Mouse (Mus musculus) forebrain, embryonic 11.5 days (tissue): Measurements from ENCODE around the gene Slc22a14. TPM values are rescaled to one million over a fixed set of nuclear protein-coding genes. Genes with fewer than 3 reads are reported as not detected.

ENCODE experiments used
- ATAC-seq: fragments of 200-750 bp; cut with Nextera tagmentation; replicated peaks from 2 replicates; pipeline ENCODE4 v1.8.0; 2017; ENCODE audit warnings: moderate TSS enrichment; ENCODE audit not compliant: low FRiP score
- DNase-seq: peaks from one replicate; pipeline ENCODE4 v3.0.0-alpha.2; 2017; ENCODE audit warnings: low spot score
- H3K27ac ChIP-seq: fragments of 300-500 bp; sonication (generic); 2 replicates; pipeline ENCODE4 v1.5.1; 2014; ENCODE audit warnings: low read depth, low read length
- H3K27me3 ChIP-seq: fragments of 300-500 bp; sonication (generic); 2 replicates; pipeline ENCODE4 v1.6.1; 2014; ENCODE audit warnings: mild to moderate bottlenecking, low read length, mixed read lengths; ENCODE audit not compliant: control insufficient read depth, insufficient read depth
- H3K36me3 ChIP-seq: fragments of 300-500 bp; sonication (generic); 2 replicates; pipeline ENCODE4 v1.6.1; 2014; ENCODE audit warnings: mild to moderate bottlenecking, low read length, moderate library complexity, mixed read lengths; ENCODE audit not compliant: control insufficient read depth, insufficient read depth
- H3K4me1 ChIP-seq: fragments of 300-500 bp; sonication (generic); replicated peaks from 2 replicates; pipeline ENCODE4 v1.6.1; 2014; ENCODE audit warnings: low read length, mixed read lengths; ENCODE audit not compliant: control insufficient read depth, insufficient read depth
- H3K4me2 ChIP-seq: fragments of 300-500 bp; sonication (generic); 2 replicates; pipeline ENCODE4 v1.6.1; 2014; ENCODE audit warnings: low read depth, mild to moderate bottlenecking, low read length, moderate library complexity, mixed read lengths; ENCODE audit not compliant: severe bottlenecking
- H3K4me3 ChIP-seq: fragments of 300-500 bp; sonication (generic); 2 replicates; pipeline ENCODE4 v1.5.1; 2014; ENCODE audit warnings: low read depth, low read length
- H3K9ac ChIP-seq: fragments of 300-500 bp; sonication (generic); 2 replicates; pipeline ENCODE4 v1.6.1; 2014; ENCODE audit warnings: low read length
- H3K9me3 ChIP-seq: fragments of 300-500 bp; sonication (generic); 2 replicates; pipeline ENCODE4 v1.6.1; 2016; ENCODE audit warnings: low read length, mixed read lengths; ENCODE audit not compliant: control insufficient read depth
- WGBS: fragments of 180-500 bp; shearing (Covaris S2); extraction: QIAGEN DNeasy Blood & Tissue Kit; methylation state at CpG from one replicate; pipeline ENCODE4 v1.1.7; 2014; 5-methylcytosine and 5-hydroxymethylcytosine counted together
- polyA plus RNA-seq: library from polyadenylated mRNA; unstranded; fragments of >200 nt; fragmentation: Nextera tagmentation; extraction: Ambion mirVana; gene quantifications from 2 replicates; pipeline ENCODE4 v1.2.1, GENCODE M21; 2014

The Slc22a14 gene
- polyA plus RNA-seq, 1 experiment from 2014 or later, result not detected

- Histone ChIP-seq H3K9me3 (no peaks in the 10 kb centered on the region), H3K4me2 (no peak overlapping the region), H3K4me1 (peaks cover 5% of the 10 kb centered on the region; the same call in 1 of the 2 replicates), H3K27me3 (peaks cover 3% of the 10 kb centered on the region; the same call in 1 of the 2 replicates), H3K4me3 (no peak overlapping the region), H3K27ac (no peak overlapping the region), H3K9ac (no peak overlapping the region), H3K36me3 (no peaks in the 10 kb centered on the region; the same call in 1 of the 2 replicates)
- ATAC-seq, result no peak
- WGBS, result 89% methylated on average over 3 of the region's 3 CpGs
- DNase-seq, result no peak
Measured at GRCm38 (mm10) chr9:119338350-119338749, 27.0 kb downstream of the Slc22a14 start.

GRCm38 (mm10) chr9:119337842-119338241 is 27.5 kb downstream of the Slc22a14 start:
- H3K27me3 ChIP-seq, result peaks cover 3% of the 10 kb centered on the region; the same call in 1 of the 2 replicates
- H3K9ac ChIP-seq, result no peak overlapping the region
- H3K4me1 ChIP-seq, result peaks cover 5% of the 10 kb centered on the region; the same call in 1 of the 2 replicates
- 93% methylated on average over 14 of the region's 14 CpGs for WGBS
- H3K27ac ChIP-seq, result no peak overlapping the region
- no peaks in the 10 kb centered on the region for H3K9me3 ChIP-seq
- ATAC-seq (no peak), DNase-seq (peak; percentile 46)
- H3K4me3 ChIP-seq, result no peak overlapping the region
- no peak overlapping the region for H3K4me2 ChIP-seq
- no peaks in the 10 kb centered on the region for H3K36me3 ChIP-seq

DNA sequence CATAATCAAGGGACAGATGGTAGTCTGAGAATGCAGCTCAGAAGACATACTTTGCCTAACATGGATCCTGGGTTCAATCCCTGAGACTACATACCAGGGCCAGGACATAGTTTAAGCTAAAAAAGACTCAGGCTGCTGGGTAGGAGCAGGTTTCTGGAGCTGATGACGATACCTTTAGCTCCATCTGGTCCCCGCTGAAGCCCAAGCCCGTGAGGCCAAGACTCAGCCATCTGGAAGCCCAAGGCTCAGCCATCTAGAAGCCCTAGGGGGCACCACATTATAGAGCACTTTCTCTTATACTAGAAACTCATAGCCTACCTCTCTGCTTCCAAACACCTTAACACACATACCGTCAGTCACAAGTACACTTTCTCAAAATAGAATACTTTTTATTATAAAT is 29.8 kb downstream of the Slc22a14 start:
- H3K9me3 ChIP-seq, result no peaks in the 10 kb centered on the region
- no peak overlapping the region for H3K4me3 ChIP-seq
- no peak for ATAC-seq
- H3K9ac ChIP-seq, result no peak overlapping the region
- no peak for DNase-seq
- no peak overlapping the region for H3K4me2 ChIP-seq
- no peaks in the 10 kb centered on the region for H3K36me3 ChIP-seq
- peaks cover 3% of the 10 kb centered on the region; the same call in 1 of the 2 replicates for H3K27me3 ChIP-seq
- peaks cover 2% of the 10 kb centered on the region; the same call in 1 of the 2 replicates for H3K4me1 ChIP-seq
- H3K27ac ChIP-seq, result no peak overlapping the region
- WGBS, result 86% methylated on average over 4 of the region's 4 CpGs

GRCm38 (mm10) chr9:119334834-119335233 is 30.5 kb downstream of the Slc22a14 start:
- ATAC-seq, result no peak
- peaks cover 2% of the 10 kb centered on the region; the same call in 1 of the 2 replicates for H3K4me1 ChIP-seq
- H3K36me3 ChIP-seq, result no peaks in the 10 kb centered on the region
- H3K9me3 ChIP-seq, result no peaks in the 10 kb centered on the region
- no peak overlapping the region for H3K4me2 ChIP-seq
- peaks cover 3% of the 10 kb centered on the region; the same call in 1 of the 2 replicates for H3K27me3 ChIP-seq
- no peak overlapping the region for H3K4me3 ChIP-seq
- no peak overlapping the region for H3K27ac ChIP-seq
- no peak for DNase-seq
- 87% methylated on average over 2 of the region's 2 CpGs for WGBS
- no peak overlapping the region for H3K9ac ChIP-seq

- Histone ChIP-seq H3K27me3 (peaks cover 3% of the 10 kb centered on the region; the same call in 1 of the 2 replicates), H3K4me3 (no peak overlapping the region), H3K9ac (no peak overlapping the region), H3K9me3 (no peaks in the 10 kb centered on the region), H3K27ac (no peak overlapping the region), H3K4me2 (no peak overlapping the region), H3K4me1 (no peaks in the 10 kb centered on the region), H3K36me3 (no peaks in the 10 kb centered on the region)
- ATAC-seq (no peak), DNase-seq (no peak)
- WGBS, result 76% methylated on average over 10 of the region's 10 CpGs
Measured at GRCm38 (mm10) chr9:119334324-119334723, 31.0 kb downstream of the Slc22a14 start.

DNA sequence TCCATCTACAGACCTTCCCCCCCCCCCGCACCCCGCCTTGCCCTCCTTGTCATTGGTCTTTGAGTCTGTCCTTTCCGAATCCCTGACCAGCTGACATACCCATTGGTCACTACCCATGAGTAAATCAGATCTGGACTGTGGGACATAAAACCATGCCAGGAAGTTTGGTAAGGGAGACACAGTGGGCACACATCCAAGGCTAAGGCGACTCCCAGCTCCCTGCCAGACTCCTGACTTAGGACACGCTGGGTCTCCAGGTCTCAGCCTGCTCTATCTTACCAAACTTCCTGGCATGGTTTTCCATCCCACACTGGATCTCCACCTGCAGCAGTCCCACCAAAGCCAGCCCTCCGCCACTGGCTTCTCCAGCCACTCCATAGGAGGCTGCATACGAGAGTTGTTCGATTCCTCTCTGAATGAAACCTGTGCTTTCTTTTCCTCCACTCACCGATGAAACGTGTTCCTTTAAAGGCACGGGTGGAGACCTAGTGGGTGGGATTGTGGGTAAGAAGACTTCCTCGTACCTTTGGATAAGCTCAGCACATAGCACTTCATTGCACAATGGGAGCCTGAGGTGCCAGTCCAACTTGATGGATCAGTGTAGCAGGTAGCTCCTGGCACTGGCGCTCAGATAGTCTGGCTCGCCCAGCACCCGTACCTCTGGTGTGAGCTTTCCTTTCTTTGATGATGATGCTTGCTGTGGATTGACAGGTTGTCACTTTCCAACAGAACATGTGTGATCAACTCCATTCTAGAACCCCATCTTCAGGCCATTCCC is 35.0 kb downstream of the Slc22a14 start:
- no peaks in the 10 kb centered on the region for H3K27me3 ChIP-seq
- H3K4me2 ChIP-seq, result no peak overlapping the region
- 88% methylated on average over 15 of the region's 15 CpGs for WGBS
- no peaks in the 10 kb centered on the region for H3K4me1 ChIP-seq
- H3K27ac ChIP-seq, result no peak overlapping the region
- no peak overlapping the region for H3K4me3 ChIP-seq
- H3K9me3 ChIP-seq, result no peaks in the 10 kb centered on the region
- ATAC-seq, result no peak
- no peak overlapping the region for H3K9ac ChIP-seq
- DNase-seq, result no peak
- no peaks in the 10 kb centered on the region for H3K36me3 ChIP-seq

DNA sequence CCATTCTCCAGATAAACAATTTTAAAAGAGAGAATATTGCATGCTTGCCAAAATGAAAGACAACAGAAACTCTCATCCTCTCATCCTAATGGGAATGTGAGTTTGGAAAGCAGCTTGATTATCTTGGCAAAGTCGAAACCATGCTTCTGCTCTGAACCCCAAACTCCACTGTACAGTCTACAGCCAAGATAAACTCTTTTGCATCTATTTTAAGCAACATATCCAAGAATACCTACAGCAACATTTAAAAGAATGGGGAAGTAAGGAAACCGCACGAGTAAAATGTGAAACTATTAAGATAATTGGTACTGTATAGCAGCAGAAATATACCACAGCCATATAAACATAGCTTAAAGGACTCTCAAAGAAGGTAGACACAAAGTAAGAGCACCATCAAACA is 36.9 kb downstream of the Slc22a14 start:
- no peak overlapping the region for H3K4me3 ChIP-seq
- H3K4me2 ChIP-seq, result no peak overlapping the region
- H3K9me3 ChIP-seq, result no peaks in the 10 kb centered on the region

DNA sequence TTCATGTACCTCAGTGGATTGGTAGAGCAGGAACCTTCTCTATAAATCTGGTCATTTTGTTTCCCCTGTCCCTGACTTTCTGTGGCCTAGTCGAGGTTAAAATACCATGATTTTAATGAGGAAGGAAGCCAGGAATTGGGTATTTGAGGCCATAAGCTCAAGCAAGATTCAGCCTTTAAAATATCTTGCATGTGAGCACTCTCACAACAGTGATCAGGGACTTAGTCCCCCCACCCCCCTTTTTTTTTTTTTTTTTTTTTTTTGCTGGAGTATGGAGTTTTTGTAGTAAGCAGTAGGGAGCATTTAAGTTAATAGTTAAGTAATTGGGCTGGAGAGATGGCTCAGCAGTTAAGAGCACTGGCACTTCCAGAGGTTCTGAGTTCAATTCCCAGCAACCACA is 41.2 kb downstream of the Slc22a14 start:
- Histone ChIP-seq H3K4me1 (no peaks in the 10 kb centered on the region; the same call in 1 of the 2 replicates), H3K4me2 (no peak overlapping the region), H3K36me3 (no peaks in the 10 kb centered on the region), H3K9me3 (no peaks in the 10 kb centered on the region), H3K27me3 (no peaks in the 10 kb centered on the region), H3K9ac (no peak overlapping the region), H3K4me3 (no peak overlapping the region), H3K27ac (no peak overlapping the region)
- ATAC-seq, result no peak
- WGBS, result 66% methylated on average over 1 of the region's 1 CpGs
- no peak for DNase-seq

More for the DNA sequence above, 36.9 kb downstream of the Slc22a14 start:
- Histone ChIP-seq H3K27ac (no peak overlapping the region), H3K9ac (no peak overlapping the region), H3K36me3 (no peaks in the 10 kb centered on the region), H3K4me1 (no peaks in the 10 kb centered on the region), H3K27me3 (no peaks in the 10 kb centered on the region)
- no peak for DNase-seq
- no peak for ATAC-seq
- WGBS, result 84% methylated on average over 3 of the region's 3 CpGs
